Mouse (Mus musculus): ENCODE measurements at regions not wholly inside any gene's neighbourhood (a gene's known extent, or its start where the extent isn't known, plus 50 kb on each side); places are given as distances from the start of the nearest gene placed in this dataset.

DNA sequence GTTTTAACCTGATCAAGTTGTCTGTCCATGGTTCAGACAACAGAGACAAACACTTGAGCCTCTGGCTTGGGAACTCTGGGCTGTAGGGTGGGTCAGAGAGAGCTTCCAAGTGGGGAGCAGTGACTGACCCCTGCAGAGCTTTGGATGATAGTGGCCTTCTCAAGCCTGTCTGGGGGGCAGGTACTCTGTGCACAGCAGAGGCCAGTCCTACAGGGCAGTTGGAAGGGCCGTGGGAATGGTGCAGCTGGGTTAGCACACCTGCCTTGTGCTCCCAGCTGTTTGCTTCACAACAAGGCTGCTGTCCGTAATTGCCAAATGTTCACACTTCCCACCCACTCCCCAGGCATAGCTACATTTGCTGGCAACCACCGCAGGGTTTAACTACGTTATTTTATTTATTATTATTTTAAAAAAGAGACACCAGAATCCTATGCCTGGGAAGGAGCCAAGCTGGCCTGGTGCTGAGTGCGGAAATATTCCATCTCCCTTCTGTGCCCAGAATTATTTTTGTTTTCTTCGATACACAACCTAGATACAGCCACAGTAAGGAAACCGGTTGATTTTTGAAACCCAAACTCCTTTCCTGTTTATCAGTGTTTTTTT is 268.1 kb upstream of the Id2 start:
- no peak for TF ChIP-seq GATA1 (IDR thresholded peaks at IDR 0.05; ENCODE audit: borderline replicate concordance, low read length)
- TF ChIP-seq FLI1 (IDR thresholded peaks at IDR 0.05; ENCODE audit: low read length) = no peak

Data from megakaryocyte, embryonic 14.5 days (primary cell).